Mouse (Mus musculus): ENCODE data around the gene Gm28047.

- TF ChIP-seq CTCF (IDR thresholded peaks at IDR 0.05): no peak
- no peak for TF ChIP-seq POLR2A (IDR thresholded peaks at IDR 0.05; ENCODE audit: insufficient read depth, low read depth, low read length)
- no peak for TF ChIP-seq EP300 (IDR thresholded peaks at IDR 0.05; ENCODE audit: insufficient read depth, low read depth, low read length)
Observed at GRCm38 (mm10) chr15:102511285-102511833, 113.5 kb downstream of the Gm28047 start.
